Mouse (Mus musculus) CD4-positive, CD25-positive, alpha-beta regulatory T cell, adult 2 months (primary cell): ENCODE measurements around the gene Ntn1.
A peak's percentile ranks its signal among the peaks of the same experiment; 100 is the strongest.

Source experiments
- DNase-seq: peaks from one replicate; pipeline ENCODE4 v3.0.0-alpha.2; 2012; ENCODE audit warnings: low read depth, low spot score

Gene Ntn1

DNA sequence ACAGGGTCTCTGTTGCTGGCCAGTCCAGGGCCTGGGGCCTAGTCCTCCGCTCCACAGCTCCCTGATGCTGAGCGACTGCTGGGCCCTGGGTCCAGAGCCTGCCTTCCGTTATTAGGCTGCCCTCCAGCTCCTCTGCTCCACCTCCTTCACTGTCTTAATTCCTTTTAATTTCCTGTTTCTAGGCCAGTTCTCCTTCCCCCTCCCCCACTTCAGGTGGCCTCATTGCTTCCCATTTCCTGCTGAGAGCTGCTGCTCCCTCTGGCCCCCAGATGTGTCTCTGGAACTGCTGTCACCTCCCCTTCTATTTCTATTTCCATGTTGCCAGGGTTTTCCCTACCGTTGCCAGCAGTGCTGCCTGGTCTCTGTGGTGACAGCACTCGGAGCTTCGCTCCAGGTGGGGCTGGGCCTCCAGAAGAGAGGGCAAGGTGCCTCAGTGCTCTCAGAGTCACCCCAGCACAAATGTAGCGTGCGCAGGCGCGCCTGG is 204.9 kb downstream of the Ntn1 start:
- peak; percentile 37 for DNase-seq

- no peak for DNase-seq
Observed at GRCm38 (mm10) chr11:68195168-68195567, 205.5 kb downstream of the Ntn1 start.

GRCm38 (mm10) chr11:68190849-68191248 is 209.8 kb downstream of the Ntn1 start:
- no peak for DNase-seq

DNA sequence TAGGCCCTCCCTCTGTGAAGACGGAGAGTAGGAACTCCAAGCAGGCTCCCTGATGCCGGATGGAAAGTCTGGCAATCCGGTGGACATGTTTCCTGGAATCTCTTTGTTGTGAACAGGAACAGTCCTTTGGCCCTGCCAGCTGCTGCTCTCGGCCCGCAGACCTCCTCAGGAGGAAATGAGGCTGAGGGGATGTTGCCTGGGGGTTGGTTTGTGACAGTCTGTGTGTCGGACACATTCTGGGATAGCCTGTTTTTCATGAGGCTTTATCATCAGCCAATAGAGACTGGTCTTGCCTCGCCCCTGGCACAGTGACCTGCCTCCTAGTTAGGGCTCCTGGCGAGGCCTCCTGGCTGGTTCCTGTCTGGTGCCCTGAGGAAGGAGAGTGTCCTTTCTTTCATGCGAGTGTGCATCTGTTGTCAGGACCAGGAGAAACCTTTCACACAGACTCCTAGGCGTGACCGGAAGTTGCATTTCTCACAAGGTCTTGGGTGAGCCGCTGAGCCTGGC is 211.9 kb downstream of the Ntn1 start:
- DNase-seq, result no peak

DNA sequence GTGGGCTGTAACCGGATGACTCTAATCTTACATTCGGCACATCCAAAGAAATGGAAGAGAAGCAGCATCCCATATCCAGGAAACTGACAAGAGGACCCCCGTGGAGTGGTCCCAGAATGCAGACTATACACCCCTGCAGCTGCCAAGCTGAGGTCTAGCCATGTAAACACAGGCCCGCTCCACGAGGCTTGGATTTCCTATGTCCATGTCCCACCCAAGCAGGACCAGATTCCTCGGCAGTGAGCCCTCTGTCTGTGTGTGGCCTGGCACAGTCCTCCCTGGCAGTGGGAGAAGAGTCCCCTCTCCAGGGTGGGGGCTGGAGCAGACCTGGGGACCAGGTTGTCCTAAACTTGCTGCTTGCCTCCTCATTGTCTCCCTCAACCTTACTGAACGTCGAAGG is 213.4 kb downstream of the Ntn1 start:
- no peak for DNase-seq

DNA sequence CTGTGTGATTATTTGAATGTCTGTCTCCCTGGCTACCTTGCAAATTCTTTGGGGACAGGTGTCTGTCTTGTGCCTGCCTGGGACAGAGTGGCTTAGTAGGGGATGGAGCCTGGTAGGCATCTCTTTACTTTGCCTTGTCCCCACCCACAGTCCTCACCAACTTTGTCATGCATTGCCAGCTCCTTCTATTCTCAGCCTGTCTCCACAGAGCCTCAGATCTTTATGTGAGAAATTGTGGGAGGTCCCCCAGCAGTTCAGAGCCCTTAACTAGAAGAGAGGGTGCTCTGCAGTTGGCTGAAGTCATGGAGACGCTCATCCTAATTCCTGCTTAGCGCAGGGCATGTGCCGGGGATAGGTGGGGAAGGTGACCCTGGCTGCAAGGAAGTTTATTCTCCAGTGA is 215.0 kb downstream of the Ntn1 start:
- no peak for DNase-seq

DNA sequence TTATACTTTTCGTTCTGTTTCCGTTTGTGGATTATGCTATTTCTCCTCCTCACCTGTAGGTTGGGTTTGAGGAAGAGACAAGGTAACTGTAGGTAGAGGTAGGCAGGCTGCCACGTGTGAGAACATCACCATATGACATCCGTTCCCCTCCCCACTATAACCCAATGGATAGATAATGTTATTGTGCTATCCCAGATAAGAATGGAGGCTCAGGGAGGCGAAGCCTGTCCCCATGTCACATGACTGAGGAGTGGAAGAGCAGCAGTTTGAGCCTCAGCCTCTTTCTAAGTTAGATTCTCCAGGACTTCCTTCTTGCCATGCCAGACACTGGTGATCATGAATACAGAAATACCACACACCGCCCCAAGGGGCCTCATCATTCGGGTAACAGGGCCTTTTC is 223.2 kb downstream of the Ntn1 start:
- DNase-seq, result no peak

- DNase-seq, result peak; percentile 54
Observed at GRCm38 (mm10) chr11:68176550-68176949, 224.1 kb downstream of the Ntn1 start.

DNA sequence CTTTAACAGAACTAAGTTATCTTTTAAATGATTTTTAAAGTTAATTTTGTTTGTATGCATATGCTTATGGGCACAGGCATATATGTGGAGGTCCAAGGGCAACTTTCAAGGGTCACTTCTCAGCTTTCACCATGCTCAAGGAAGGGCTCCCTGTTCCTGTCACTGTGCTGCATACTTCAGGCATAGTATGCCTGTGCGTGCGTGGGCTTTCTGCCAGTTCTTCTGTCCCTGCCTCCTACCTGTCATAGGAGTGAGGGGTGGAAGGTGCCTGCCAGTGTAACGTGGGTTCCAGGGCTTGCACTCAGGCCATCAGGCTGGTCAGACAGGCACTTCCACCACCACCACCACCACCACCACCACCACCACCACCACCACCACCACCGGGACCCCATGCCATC is 228.0 kb downstream of the Ntn1 start:
- no peak for DNase-seq

- no peak for DNase-seq
Observed at GRCm38 (mm10) chr11:68171973-68172647, 228.5 kb downstream of the Ntn1 start.

- DNase-seq, result no peak
Observed at GRCm38 (mm10) chr11:68168427-68168826, 232.2 kb downstream of the Ntn1 start.

DNA sequence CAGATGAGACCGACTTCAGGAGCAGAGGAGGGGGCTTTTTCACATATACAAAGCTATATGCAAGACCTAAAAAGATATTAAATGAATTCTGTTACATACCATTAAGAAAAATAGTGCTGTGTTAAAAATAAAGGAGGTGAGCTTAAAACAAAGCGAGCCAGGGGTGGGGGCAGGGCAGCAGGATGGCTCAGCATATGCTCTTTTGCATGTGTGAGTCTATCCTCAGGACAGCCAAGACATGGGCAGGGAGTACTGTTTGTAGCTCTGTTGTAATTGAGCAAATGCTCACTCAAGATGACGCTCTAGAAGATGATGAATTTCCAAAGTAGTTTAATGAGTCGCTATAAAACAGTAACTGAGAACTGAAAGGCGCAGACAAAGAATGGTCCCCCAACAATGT is 236.2 kb downstream of the Ntn1 start:
- no peak for DNase-seq

DNA sequence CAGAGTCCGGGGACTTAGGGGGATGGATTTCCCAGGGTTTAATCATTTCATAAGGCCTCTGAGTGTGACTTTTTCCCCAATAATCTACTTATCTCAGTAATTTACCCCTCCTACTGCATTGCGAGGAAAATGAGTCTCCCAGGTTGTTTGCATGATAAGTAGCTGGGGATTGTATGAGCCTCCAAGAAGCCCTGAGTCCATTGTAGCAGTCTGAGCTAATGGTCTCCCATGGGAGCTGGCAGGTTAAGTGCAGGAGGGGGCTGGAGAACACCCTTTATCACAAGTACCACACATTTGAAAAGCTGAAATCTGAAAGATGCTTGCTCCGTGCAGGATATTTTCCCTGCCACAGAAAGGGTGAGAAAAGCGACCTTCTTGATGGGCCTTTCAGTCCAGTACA is 240.8 kb downstream of the Ntn1 start:
- no peak for DNase-seq
